In genomic region chr5:120576781-120577301, GRCm38 (mm10) we compare ENCODE assay signal across 10 mouse cellular contexts. TPM values are rescaled to one million over a fixed set of nuclear protein-coding genes. Genes with fewer than 3 reads are reported as not detected.
DNase-seq lines count a peak whose midpoint lies in the region; ATAC-seq lines count a peak whose summit lies in the region.
"Had no signal": no experiment of that assay in that cellular context is flagged by ENCODE, and none has a peak within 500 bp of the region (broad histone marks: within the 10 kb centered on the region; RNA-seq: fewer than 3 reads in every experiment).

No protein-coding gene starts in this region.

- WGBS in limb, embryonic 13.5 days, result 71% methylated on average over 11 of the region's 11 CpGs
- WGBS in hindbrain, embryonic 14.5 days, result 81% methylated on average over 11 of the region's 11 CpGs

- H3K4me2 ChIP-seq in limb, embryonic 13.5 days (replicated peaks), result no peak overlapping the region
- H3K4me2 ChIP-seq in hindbrain, embryonic 14.5 days (replicated peaks), result no peak overlapping the region

- H3K4me1 ChIP-seq in limb, embryonic 13.5 days, result peaks cover 61% of the 10 kb centered on the region
- peaks cover 33% of the 10 kb centered on the region for H3K4me1 ChIP-seq in hindbrain, embryonic 14.5 days (replicated peaks; ENCODE audit: control insufficient read depth, insufficient read depth, low read length)

- H3K9me3 ChIP-seq in limb, embryonic 13.5 days, result no peaks in the 10 kb centered on the region
- no peaks in the 10 kb centered on the region for H3K9me3 ChIP-seq in hindbrain, embryonic 14.5 days (ENCODE audit: control insufficient read depth, low read length)

- no peak overlapping the region for H3K9ac ChIP-seq in limb, embryonic 13.5 days
- H3K9ac ChIP-seq in hindbrain, embryonic 14.5 days, result no peak overlapping the region

- no peaks in the 10 kb centered on the region for H3K27me3 ChIP-seq in limb, embryonic 13.5 days
- H3K27me3 ChIP-seq in hindbrain, embryonic 14.5 days (ENCODE audit: control insufficient read depth, insufficient read depth, low read length), result no peaks in the 10 kb centered on the region

- H3K36me3 ChIP-seq in limb, embryonic 13.5 days, result peaks cover 10% of the 10 kb centered on the region
- H3K36me3 ChIP-seq in hindbrain, embryonic 14.5 days (replicated peaks; ENCODE audit: control insufficient read depth, insufficient read depth), result no peaks in the 10 kb centered on the region

- DNase-seq in A20 (ENCODE audit: low read depth, low spot score), result peak; percentile 30
- peak; percentile 57 for DNase-seq in naive thymus-derived CD4-positive, alpha-beta T cell, adult 2 months (ENCODE audit: low read depth)
- no peak for DNase-seq in hindbrain, embryonic 14.5 days (ENCODE audit: low spot score)
- DNase-seq in layer of hippocampus, postnatal 25 days (ENCODE audit: extremely low spot score in 1 of 2, low spot score in 1 of 2), result no peak
- DNase-seq in lung, postnatal 14 days, result no peak
- DNase-seq: heart, adult 18-20 months had no signal

- peak; percentile 22 for ATAC-seq in CD4-positive, CD25-positive, alpha-beta regulatory T cell, adult 4 months
- ATAC-seq in limb, embryonic 13.5 days (ENCODE audit: low FRiP score, low read depth), result no peak
- ATAC-seq in hindbrain, embryonic 14.5 days (ENCODE audit: low FRiP score), result no peak

- H3K4me3 ChIP-seq in limb, embryonic 13.5 days, result no peak overlapping the region
- no peak overlapping the region for H3K4me3 ChIP-seq in hindbrain, embryonic 14.5 days (replicated peaks; ENCODE audit: low read length)

- H3K27ac ChIP-seq in limb, embryonic 13.5 days, result peak overlapping the region; percentile 44; the same call in 1 of the 2 replicates
- H3K27ac ChIP-seq in hindbrain, embryonic 14.5 days, result no peak overlapping the region

RNA-seq across cellular contexts. Expression of gene Tpcn1, which starts 11.6 kb away (rescaled TPM):
- 10 to 100 TPM; 14.7 to 17.4 TPM for polyA plus RNA-seq in CD4-positive, CD25-positive, alpha-beta regulatory T cell, adult 4 months (2017; shearing (Covaris generic))
- polyA plus RNA-seq in limb, embryonic 13.5 days (2015; fragmentation: Nextera tagmentation; extraction: Ambion mirVana), result 23.7 and 24.0 TPM in 2 replicates
- 13.4 and 15.7 TPM in 2 replicates for polyA plus RNA-seq in hindbrain, embryonic 14.5 days (2014; fragmentation: Nextera tagmentation; extraction: Ambion mirVana)
- 10 to 100 TPM; 31.0 to 39.9 TPM for total RNA-seq in layer of hippocampus, postnatal 25 days (2021)

RNA-seq across cellular contexts. Expression of gene Iqcd, which starts 12.0 kb away (rescaled TPM):
- polyA plus RNA-seq in CD4-positive, CD25-positive, alpha-beta regulatory T cell, adult 4 months (2017; shearing (Covaris generic)), result 1 to 10 TPM in 1 of 2 experiments, under 1 TPM in 1; 0.40 to 1.1 TPM
- 0.68 and 0.69 TPM in 2 replicates for polyA plus RNA-seq in limb, embryonic 13.5 days (2015; fragmentation: Nextera tagmentation; extraction: Ambion mirVana)
- polyA plus RNA-seq in hindbrain, embryonic 14.5 days (2014; fragmentation: Nextera tagmentation; extraction: Ambion mirVana), result 1.5 and 1.9 TPM in 2 replicates
- total RNA-seq in layer of hippocampus, postnatal 25 days (2021), result under 1 TPM; 0.79 to 0.80 TPM
- total RNA-seq: heart, adult 18-20 months had no signal

RNA-seq across cellular contexts. Expression of gene Rita1, which starts 35.5 kb away (rescaled TPM):
- 1 to 10 TPM; 2.2 to 6.3 TPM for polyA plus RNA-seq in CD4-positive, CD25-positive, alpha-beta regulatory T cell, adult 4 months (2017; shearing (Covaris generic))
- polyA plus RNA-seq in limb, embryonic 13.5 days (2015; fragmentation: Nextera tagmentation; extraction: Ambion mirVana), result 15.6 and 17.9 TPM in 2 replicates
- polyA plus RNA-seq in hindbrain, embryonic 14.5 days (2014; fragmentation: Nextera tagmentation; extraction: Ambion mirVana), result 20.1 and 20.6 TPM in 2 replicates
- 10 to 100 TPM; 23.9 to 25.5 TPM for total RNA-seq in layer of hippocampus, postnatal 25 days (2021)

RNA-seq across cellular contexts. Expression of gene Ddx54, which starts 35.7 kb away (rescaled TPM):
- 10 to 100 TPM; 14.4 to 18.6 TPM for polyA plus RNA-seq in CD4-positive, CD25-positive, alpha-beta regulatory T cell, adult 4 months (2017; shearing (Covaris generic))
- polyA plus RNA-seq in limb, embryonic 13.5 days (2015; fragmentation: Nextera tagmentation; extraction: Ambion mirVana), result 46.5 and 47.2 TPM in 2 replicates
- 27.8 and 29.8 TPM in 2 replicates for polyA plus RNA-seq in hindbrain, embryonic 14.5 days (2014; fragmentation: Nextera tagmentation; extraction: Ambion mirVana)
- total RNA-seq in layer of hippocampus, postnatal 25 days (2021), result 10 to 100 TPM; 40.7 to 42.5 TPM

RNA-seq across cellular contexts. Expression of gene Cfap73, which starts 57.2 kb away (rescaled TPM):
- polyA plus RNA-seq in CD4-positive, CD25-positive, alpha-beta regulatory T cell, adult 4 months (2017; shearing (Covaris generic)), result not detected
- not detected in 2 replicates for polyA plus RNA-seq in limb, embryonic 13.5 days (2015; fragmentation: Nextera tagmentation; extraction: Ambion mirVana)
- 0.53 and 1.1 TPM in 2 replicates for polyA plus RNA-seq in hindbrain, embryonic 14.5 days (2014; fragmentation: Nextera tagmentation; extraction: Ambion mirVana)
- under 1 TPM; 0.39 to 0.42 TPM for total RNA-seq in layer of hippocampus, postnatal 25 days (2021)
- total RNA-seq: heart, adult 18-20 months; left cerebral cortex, postnatal 14 days had no signal
- polyA plus RNA-seq: intestine, embryonic 14.5 days had no signal

Comparison
In these comparisons a context has a peak if more than half of its experiments do, and no peak if none do; other contexts are left out.
1. DNase-seq: peak in A20 (single experiment) and naive thymus-derived CD4-positive, alpha-beta T cell, adult 2 months (single experiment); none in hindbrain, embryonic 14.5 days (single experiment), layer of hippocampus, postnatal 25 days (0 of 2) and lung, postnatal 14 days (single experiment).